Mouse (Mus musculus) spleen, adult 18-20 months (tissue): ENCODE measurements around the gene Rom1.
"Not testable (repeated sequence)": the region's sequence is repeated elsewhere in the genome, so short reads cannot be mapped to it uniquely, and the experiment has no call there.

Source experiments
- DNase-seq, 2 experiments: peaks; one replicate each; pipeline ENCODE4 v3.0.0; 2022; ENCODE audit warnings: mixed read lengths in 2 of 2

Gene Rom1

DNA sequence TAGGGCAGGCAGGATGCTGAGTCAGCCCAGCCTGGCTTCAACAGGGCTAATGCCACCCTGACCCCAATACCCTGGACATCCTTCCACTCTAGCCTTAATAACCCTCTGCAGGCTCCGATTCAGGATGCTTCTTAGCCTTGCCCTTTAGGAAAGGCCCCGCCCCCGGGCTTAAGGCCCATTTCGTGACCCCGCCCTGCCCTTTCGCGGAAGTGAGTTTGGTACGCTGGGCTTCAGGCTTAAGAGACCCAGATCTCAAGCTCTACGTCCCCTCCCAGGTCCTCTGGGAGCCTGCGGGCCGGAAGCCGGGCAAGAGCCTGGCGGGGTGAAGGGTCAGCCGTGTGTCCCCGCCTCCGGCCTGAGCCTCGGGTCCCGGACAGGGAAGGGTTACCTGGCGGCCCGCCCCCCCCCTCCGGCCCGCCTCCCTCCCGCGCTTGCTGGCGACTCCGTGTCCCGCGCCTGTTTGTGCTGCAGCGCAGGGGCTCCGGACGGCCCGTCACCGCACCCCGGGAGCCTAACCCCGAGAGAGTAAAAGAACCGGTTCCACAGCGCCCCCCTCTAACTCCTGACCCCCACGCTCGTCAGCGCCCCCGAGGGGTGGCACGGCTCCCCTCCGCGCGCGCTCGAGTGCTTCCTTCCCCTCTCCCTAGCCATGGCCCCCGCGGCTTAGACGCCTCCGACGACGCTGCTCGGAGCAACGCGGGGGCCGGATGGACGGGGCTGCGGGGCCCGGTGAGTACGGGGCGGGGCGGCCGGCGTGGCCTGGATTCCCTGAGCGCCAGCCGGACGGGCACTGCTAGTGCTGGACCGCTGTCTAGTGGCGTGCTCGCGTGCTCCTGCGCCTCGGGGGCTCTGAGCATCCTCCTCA lies at the start of gene Rom1, which contains the start of gene Eml3:
Gene Rom1, minus strand, starts transcription at position 133 of the 865 bp plus-strand sequence.
Gene Eml3, plus strand, starts transcription at position 329 of the 865 bp plus-strand sequence.
- peak; percentile 83 to 89 for DNase-seq

DNA sequence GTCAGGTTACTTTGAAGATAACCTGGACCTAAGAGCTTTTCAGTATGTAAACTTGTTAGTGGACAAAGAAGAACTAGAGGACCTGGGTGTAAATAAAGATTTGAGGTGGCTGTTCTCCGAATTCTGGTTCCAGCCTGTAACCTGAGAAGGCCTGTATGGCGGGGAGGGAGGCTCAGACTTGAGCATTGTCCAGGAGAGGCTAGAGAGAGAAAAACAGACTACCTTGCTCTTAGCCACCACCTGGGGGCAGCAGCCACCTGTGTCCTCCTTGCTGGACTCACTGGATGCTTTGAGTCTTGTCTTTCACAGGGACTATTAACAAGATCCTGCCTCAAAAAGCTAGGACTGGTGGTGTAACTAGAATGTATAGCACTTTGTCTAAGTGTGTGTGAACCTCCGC lies 47.4 kb upstream of the Rom1 start:
- peak in 1 of 2 experiments; percentile 46 for DNase-seq

DNA sequence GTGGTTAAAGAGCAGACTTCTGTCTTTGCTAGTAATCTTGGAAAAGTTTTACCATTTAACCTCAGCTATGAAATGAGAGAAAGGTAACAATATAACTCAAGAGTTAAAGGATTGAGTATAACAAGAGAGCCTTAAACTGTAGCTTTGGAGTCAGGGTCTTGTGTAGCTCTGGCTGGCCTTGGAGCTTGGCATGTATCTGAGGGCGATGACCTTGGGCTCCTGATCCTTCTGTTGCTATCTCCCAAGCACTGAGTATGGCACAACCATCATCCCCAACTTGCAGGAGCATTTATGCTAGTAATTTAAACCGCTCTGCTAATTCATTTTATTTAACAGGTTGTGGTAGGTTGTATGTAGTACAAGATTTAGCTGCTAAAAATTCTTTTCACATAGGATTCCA lies 46.3 kb upstream of the Rom1 start:
- DNase-seq: no peak

DNA sequence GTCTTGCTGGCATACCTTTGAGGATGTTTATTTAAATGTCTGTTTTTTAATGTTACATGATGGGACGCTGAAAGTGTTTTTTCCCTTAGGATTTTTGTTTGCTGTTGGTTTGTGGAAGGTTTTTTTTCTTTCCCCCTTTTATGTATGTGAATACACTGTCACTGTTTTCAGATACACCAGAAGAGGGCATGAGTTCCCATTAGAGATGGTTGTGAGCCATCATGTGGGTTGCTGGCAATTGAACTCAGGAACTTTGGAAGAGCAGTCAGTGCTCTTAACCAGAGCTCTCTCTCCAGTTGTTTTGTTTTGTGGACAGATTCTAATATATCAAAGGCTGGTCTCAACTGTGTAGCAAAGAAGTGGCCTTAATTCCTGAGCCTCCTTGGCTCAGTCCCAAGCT lies 45.5 kb upstream of the Rom1 start:
- no peak for DNase-seq

DNA sequence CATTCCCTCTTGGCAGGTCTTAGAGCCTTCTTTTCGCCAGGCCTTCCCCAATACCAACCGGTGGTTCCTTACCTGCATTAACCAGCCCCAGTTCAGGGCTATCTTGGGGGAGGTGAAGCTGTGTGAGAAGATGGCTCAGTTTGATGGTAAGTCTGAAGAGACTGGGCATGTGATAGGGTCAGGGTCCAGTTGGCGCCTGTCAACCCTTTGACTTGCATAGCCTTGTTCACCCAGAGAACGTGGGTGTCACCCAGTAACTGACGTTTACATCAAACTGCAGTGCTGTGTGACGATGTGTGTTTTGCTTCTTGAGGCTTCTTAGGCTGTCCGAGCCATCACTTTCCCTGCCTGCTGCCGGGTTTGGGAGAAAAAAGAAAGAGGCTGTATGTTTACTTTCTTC lies 43.3 kb upstream of the Rom1 start:
- DNase-seq: not testable (repeated sequence)

GRCm38 (mm10) chr19:8967893-8968292 lies 38.7 kb upstream of the Rom1 start:
- no peak for DNase-seq

- no peak for DNase-seq
These were observed 38.2 kb upstream of the Rom1 start for GRCm38 (mm10) chr19:8967373-8967743.

GRCm38 (mm10) chr19:8966590-8967372 lies 37.6 kb upstream of the Rom1 start, which contains the start of gene Eef1g:
Gene Eef1g (plus strand): TSS chr19:8967041.
- peak; percentile 94 to 99 for DNase-seq

GRCm38 (mm10) chr19:8966198-8966589 lies 37.0 kb upstream of the Rom1 start:
- DNase-seq: no peak

DNA sequence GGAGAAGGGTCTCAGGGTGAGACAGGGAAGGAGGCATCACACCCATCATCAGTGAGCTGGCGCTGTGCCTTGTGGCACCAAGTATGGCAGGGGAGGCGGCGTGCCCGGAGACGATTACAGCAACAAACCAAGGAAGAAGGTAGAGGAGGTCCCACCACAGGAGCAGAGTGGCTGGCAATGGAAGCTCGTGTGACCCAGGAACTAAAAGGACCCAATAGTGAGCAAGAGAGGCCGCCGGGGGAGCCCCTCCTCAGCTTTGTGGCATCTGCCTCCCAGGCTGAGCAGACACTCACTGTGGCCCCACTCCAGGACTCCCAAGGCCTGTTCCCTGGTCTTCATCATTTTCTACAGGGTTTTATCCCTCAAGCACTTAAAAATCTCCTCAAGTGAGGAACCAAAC lies 36.6 kb upstream of the Rom1 start:
- no peak for DNase-seq

- no peak for DNase-seq
These were observed 35.9 kb upstream of the Rom1 start for GRCm38 (mm10) chr19:8965075-8965474.

DNA sequence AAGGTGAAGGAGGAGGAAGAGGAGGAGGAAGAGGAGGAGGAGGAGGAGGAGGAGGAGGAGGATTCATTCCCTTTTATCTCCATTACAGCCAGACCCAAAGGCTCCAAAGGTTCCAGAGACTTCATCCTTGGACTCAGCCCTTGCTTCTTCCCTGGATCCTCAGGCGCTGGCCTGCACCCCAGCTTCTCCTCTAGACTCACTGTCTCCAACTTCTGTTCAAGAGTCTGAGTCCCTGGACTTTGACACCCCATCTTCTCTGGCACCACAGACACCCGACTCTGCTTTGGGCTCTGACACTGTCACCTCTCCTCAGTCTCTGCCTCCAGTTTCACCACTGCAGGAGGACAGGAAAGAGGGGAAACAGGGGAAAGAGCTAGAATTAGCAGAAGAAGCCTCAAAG lies 33.1 kb upstream of the Rom1 start:
- DNase-seq: no peak

- no peak for DNase-seq
These were observed 25.0 kb upstream of the Rom1 start for GRCm38 (mm10) chr19:8954171-8954570.

DNA sequence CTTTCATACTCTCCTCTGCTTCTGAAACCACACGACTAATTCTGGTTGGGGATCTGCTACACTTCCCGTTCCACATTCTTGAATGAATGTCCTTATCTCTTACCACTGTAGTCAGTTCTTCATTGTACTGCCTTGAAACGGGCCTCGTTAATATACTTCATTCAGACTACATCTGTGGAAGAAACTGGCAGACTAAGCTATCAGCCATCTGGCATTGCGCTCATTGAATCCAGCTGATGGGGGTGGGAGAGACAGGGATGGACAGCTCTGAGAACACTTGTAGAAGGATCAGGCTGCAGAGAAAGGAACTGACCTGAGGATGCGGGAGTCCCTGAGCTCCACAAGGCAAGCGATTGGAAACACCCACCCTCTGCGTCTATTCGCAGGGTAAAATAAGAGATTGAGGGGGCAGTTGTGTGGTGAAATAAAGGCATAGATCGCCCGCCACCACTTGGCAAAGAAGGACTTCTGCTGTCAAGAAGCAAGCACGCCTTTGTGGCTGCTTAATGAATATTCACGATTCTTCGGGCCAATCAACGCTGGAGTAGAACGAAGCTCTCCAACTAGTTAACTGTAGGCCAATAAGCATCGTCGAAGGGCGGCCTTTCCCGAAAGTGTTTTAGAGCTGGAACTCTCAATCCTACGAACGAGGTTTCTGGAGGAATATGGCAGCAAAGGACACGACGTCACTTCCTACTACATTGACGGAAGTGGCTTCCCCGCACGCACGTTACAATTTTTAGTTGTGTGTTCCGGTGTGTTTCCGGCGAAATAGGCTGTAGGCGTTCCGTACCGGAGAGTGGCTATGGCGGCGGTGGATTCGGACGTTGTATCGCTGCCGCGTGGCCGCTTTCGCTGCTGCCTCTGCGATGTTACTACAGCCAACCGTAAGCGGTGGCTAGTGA lies 24.2 kb upstream of the Rom1 start, which contains the start of gene Tut1:
Gene Tut1, plus strand, starts transcription at position 713 of the 905 bp plus-strand sequence.
- peak; percentile 71 to 83 for DNase-seq

DNA sequence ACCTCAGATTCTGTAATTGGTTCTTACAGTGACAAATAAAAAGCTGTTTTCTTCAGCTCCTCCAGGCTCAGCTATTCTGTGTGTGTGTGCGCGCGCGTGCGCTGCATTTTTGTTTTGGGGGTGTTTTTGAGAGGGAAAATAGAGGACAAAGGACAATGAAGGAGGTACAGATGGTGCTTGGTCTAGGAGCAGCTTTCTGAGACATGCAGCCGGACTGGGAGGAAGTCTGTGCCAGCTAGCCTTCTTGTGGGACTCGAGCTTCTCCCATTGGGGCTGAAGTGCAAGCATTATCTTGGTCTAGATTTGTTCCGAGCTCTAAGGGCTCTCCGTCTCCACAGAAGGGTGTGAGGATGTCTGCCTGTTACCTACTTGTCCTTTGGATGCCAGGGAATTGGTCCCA lies 23.1 kb upstream of the Rom1 start:
- DNase-seq: no peak

DNA sequence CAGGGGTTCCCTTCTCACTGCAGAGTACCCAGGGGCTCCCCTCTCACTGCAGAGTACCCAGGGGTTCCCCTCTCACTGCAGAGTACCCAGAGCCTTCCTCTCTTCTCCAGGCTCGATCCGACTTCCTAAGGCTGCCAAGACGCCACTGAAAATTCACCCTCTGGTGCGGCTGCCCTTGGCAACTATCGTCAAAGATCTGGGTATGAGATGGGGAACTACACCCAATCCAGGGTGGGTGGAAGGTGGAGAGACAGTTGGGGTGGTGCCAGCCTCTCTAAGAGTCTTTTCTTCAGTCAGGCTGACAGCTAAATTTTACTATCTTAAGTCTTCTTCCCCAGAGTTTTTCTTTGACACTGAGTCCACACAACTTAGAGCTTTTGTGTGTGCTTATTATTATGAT lies 21.0 kb upstream of the Rom1 start:
- no peak for DNase-seq

GRCm38 (mm10) chr19:8946929-8947328 lies 17.8 kb upstream of the Rom1 start:
- DNase-seq: no peak

GRCm38 (mm10) chr19:8945251-8945650 lies 16.1 kb upstream of the Rom1 start:
- DNase-seq: no peak

DNA sequence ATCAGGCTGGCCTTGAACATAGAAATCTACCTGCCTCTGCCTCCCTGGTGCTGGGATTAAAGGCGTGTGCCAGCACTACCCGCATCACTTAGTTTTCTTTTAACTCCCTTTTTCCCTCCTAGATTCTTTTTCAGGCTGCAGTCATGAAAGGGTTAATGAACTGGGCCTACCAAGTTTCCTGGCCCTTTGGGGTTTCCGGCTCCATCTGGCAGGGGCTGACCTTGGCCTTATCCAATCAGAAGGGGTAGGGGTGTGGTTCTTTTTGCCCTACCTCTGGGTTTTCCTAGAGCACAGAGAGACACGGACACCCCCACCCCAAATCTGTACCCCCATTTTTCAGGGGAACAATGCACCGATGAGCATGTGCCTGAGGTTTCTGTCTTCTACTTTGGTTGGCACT lies 15.6 kb upstream of the Rom1 start:
- DNase-seq: peak in 1 of 2 experiments; percentile 52

- no peak for DNase-seq
These were observed 14.9 kb upstream of the Rom1 start for GRCm38 (mm10) chr19:8944062-8944461.

GRCm38 (mm10) chr19:8943047-8943446 lies 13.9 kb upstream of the Rom1 start:
- no peak for DNase-seq

- DNase-seq: no peak
These were observed 13.3 kb upstream of the Rom1 start for GRCm38 (mm10) chr19:8942276-8942964.
